Mouse (Mus musculus) thymus, postnatal 25 days (tissue): ENCODE measurements at regions not wholly inside any gene's neighbourhood (a gene's known extent, or its start where the extent isn't known, plus 50 kb on each side); places are given as distances from the start of the nearest gene placed in this dataset.

Experiments used
- DNase-seq: peaks from one replicate; pipeline ENCODE4 v3.0.0; 2022

- DNase-seq = no peak
These were observed 177.8 kb upstream of the Ahr start for GRCm38 (mm10) chr12:35712671-35713070.

GRCm38 (mm10) chr12:35711549-35712070 lies 176.8 kb upstream of the Ahr start:
- no peak for DNase-seq

- no peak for DNase-seq
These were observed 175.5 kb upstream of the Ahr start for GRCm38 (mm10) chr12:35710323-35710722.

- no peak for DNase-seq
These were observed 168.6 kb upstream of the Ahr start for GRCm38 (mm10) chr12:35703479-35703878.

GRCm38 (mm10) chr12:35702674-35703073 lies 167.8 kb upstream of the Ahr start:
- DNase-seq = no peak

GRCm38 (mm10) chr12:35694253-35694652 lies 159.4 kb upstream of the Ahr start:
- no peak for DNase-seq

GRCm38 (mm10) chr12:35690914-35691313 lies 156.1 kb upstream of the Ahr start:
- DNase-seq = peak; percentile 56

- no peak for DNase-seq
These were observed 151.4 kb upstream of the Ahr start for GRCm38 (mm10) chr12:35686231-35686630.

GRCm38 (mm10) chr12:35685189-35685588 lies 150.4 kb upstream of the Ahr start:
- peak; percentile 64 for DNase-seq

- DNase-seq = no peak
These were observed 147.1 kb upstream of the Ahr start for GRCm38 (mm10) chr12:35681864-35682449.

- no peak for DNase-seq
These were observed 145.1 kb upstream of the Ahr start for GRCm38 (mm10) chr12:35679903-35680302.

GRCm38 (mm10) chr12:35679025-35679424 lies 144.2 kb upstream of the Ahr start:
- DNase-seq = no peak

- DNase-seq = peak; percentile 63
These were observed 139.6 kb upstream of the Ahr start for GRCm38 (mm10) chr12:35674487-35674886.

GRCm38 (mm10) chr12:35670980-35671379 lies 136.1 kb upstream of the Ahr start:
- DNase-seq = no peak

- no peak for DNase-seq
These were observed 133.9 kb upstream of the Ahr start for GRCm38 (mm10) chr12:35668716-35669115.

- DNase-seq = no peak
These were observed 132.9 kb upstream of the Ahr start for GRCm38 (mm10) chr12:35667705-35668104.

GRCm38 (mm10) chr12:35667218-35667617 lies 132.4 kb upstream of the Ahr start:
- DNase-seq = no peak

GRCm38 (mm10) chr12:35666062-35666461 lies 131.2 kb upstream of the Ahr start:
- no peak for DNase-seq

- DNase-seq = no peak
These were observed 128.2 kb upstream of the Ahr start for GRCm38 (mm10) chr12:35663062-35663461.

- no peak for DNase-seq
These were observed 121.7 kb upstream of the Ahr start for GRCm38 (mm10) chr12:35656563-35656962.

GRCm38 (mm10) chr12:35649772-35650171 lies 114.9 kb upstream of the Ahr start:
- no peak for DNase-seq

- no peak for DNase-seq
These were observed 107.6 kb upstream of the Ahr start for GRCm38 (mm10) chr12:35642473-35642872.

- DNase-seq = no peak
These were observed 106.9 kb upstream of the Ahr start for GRCm38 (mm10) chr12:35641741-35642140.

- no peak for DNase-seq
These were observed 106.1 kb upstream of the Ahr start for GRCm38 (mm10) chr12:35640911-35641345.

GRCm38 (mm10) chr12:35623484-35623883 lies 88.6 kb upstream of the Ahr start:
- DNase-seq = no peak
